Comparison of ENCODE assay signal across 9 mouse cellular contexts in the genomic region with DNA sequence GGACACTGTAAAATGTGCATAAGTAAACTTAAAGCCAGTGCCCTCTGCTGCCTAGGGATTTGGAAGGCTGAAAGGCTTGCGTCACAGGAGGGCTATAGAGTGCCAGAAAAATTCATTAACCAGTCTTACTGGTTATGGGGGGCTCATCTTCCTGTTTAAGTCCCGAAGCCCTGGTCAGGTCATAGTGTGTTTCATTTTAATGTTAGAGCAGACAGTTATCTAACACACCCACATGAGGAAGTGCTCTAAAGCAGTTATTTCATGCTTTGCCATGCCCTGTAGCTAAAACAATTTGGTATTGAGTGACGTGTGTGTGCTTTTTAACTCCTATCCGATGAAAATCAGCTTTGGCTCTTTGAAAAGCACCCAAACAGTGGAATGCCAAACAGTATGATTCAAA. TPM values are rescaled to one million over a fixed set of nuclear protein-coding genes. Genes with fewer than 3 reads are reported as not detected.
DNase-seq lines count a peak whose midpoint lies in the region; ATAC-seq and TF ChIP-seq lines count a peak whose summit lies in the region.
"Had no signal": no experiment of that assay in that cellular context is flagged by ENCODE, and none has a peak within 500 bp of the region (broad histone marks: within the 10 kb centered on the region; RNA-seq: fewer than 3 reads in every experiment).

No protein-coding gene starts in this region.

- no peaks in the 10 kb centered on the region for H3K36me3 ChIP-seq in midbrain, embryonic 11.5 days (ENCODE audit: control insufficient read depth, insufficient read depth, low read length)
- H3K36me3 ChIP-seq in midbrain, embryonic 10.5 days: no peaks in the 10 kb centered on the region
- no peaks in the 10 kb centered on the region for H3K36me3 ChIP-seq in heart, postnatal 0 days (replicated peaks; ENCODE audit: control insufficient read depth, insufficient read depth, low read length)
- H3K36me3 ChIP-seq in midbrain, postnatal 0 days (ENCODE audit: insufficient read depth, low read length): no peaks in the 10 kb centered on the region

- no peaks in the 10 kb centered on the region for H3K9me3 ChIP-seq in midbrain, embryonic 11.5 days (ENCODE audit: control insufficient read depth, low read length)
- H3K9me3 ChIP-seq in midbrain, embryonic 10.5 days (replicated peaks): no peaks in the 10 kb centered on the region
- no peaks in the 10 kb centered on the region for H3K9me3 ChIP-seq in heart, postnatal 0 days (replicated peaks; ENCODE audit: control insufficient read depth, low read length)
- H3K9me3 ChIP-seq in midbrain, postnatal 0 days (ENCODE audit: low read length): no peaks in the 10 kb centered on the region

- H3K27me3 ChIP-seq in midbrain, embryonic 11.5 days (ENCODE audit: control insufficient read depth, insufficient read depth, low read length): no peaks in the 10 kb centered on the region
- no peaks in the 10 kb centered on the region for H3K27me3 ChIP-seq in midbrain, embryonic 10.5 days (ENCODE audit: low read depth, poor library complexity, severe bottlenecking)
- no peaks in the 10 kb centered on the region for H3K27me3 ChIP-seq in heart, postnatal 0 days (ENCODE audit: control insufficient read depth, insufficient read depth, low read length)
- H3K27me3 ChIP-seq in midbrain, postnatal 0 days (ENCODE audit: insufficient read depth, low read length): no peaks in the 10 kb centered on the region
- H3K27me3 ChIP-seq: CH12.LX had no signal

- H3K27ac ChIP-seq in midbrain, embryonic 11.5 days (ENCODE audit: low read depth, low read length): no peak overlapping the region
- no peak overlapping the region for H3K27ac ChIP-seq in midbrain, embryonic 10.5 days (replicated peaks)
- peak overlapping the region; percentile 87 for H3K27ac ChIP-seq in heart, postnatal 0 days (ENCODE audit: low read depth)
- no peak overlapping the region for H3K27ac ChIP-seq in midbrain, postnatal 0 days (ENCODE audit: low read depth, low read length)

- H3K4me1 ChIP-seq in midbrain, embryonic 11.5 days (ENCODE audit: control insufficient read depth, insufficient read depth, low read length): no peaks in the 10 kb centered on the region; the same call in 1 of the 2 replicates
- peaks cover 29% of the 10 kb centered on the region for H3K4me1 ChIP-seq in midbrain, embryonic 10.5 days
- H3K4me1 ChIP-seq in heart, postnatal 0 days (ENCODE audit: control insufficient read depth, insufficient read depth): peaks cover 20% of the 10 kb centered on the region
- no peaks in the 10 kb centered on the region for H3K4me1 ChIP-seq in midbrain, postnatal 0 days (ENCODE audit: insufficient read depth, low read length)

- no peak overlapping the region for H3K4me3 ChIP-seq in midbrain, embryonic 11.5 days (ENCODE audit: low read depth, low read length)
- H3K4me3 ChIP-seq in midbrain, embryonic 10.5 days: no peak overlapping the region
- no peak overlapping the region for H3K4me3 ChIP-seq in heart, postnatal 0 days (ENCODE audit: low read depth, low read length)
- no peak overlapping the region for H3K4me3 ChIP-seq in midbrain, postnatal 0 days (ENCODE audit: low read depth, low read length)

- TF ChIP-seq CTCF in heart, postnatal 0 days (IDR thresholded peaks at IDR 0.05; ENCODE audit: low read depth): no peak
- no peak for TF ChIP-seq CTCF in midbrain, postnatal 0 days (IDR thresholded peaks at IDR 0.05)

- H3K4me2 ChIP-seq in midbrain, embryonic 11.5 days: no peak overlapping the region
- H3K4me2 ChIP-seq in heart, postnatal 0 days (ENCODE audit: low read depth, low read length): peak overlapping the region; percentile 42
- peak overlapping the region; percentile 32 for H3K4me2 ChIP-seq in midbrain, postnatal 0 days (ENCODE audit: low read depth, low read length, poor library complexity, severe bottlenecking)

- WGBS in midbrain, embryonic 11.5 days: 34% methylated on average over 4 of the region's 4 CpGs
- WGBS in midbrain, embryonic 10.5 days: 67% methylated on average over 4 of the region's 4 CpGs
- WGBS in heart, postnatal 0 days: 28% methylated on average over 4 of the region's 4 CpGs
- 13% methylated on average over 4 of the region's 4 CpGs for WGBS in midbrain, postnatal 0 days

- TF ChIP-seq EP300 in heart, postnatal 0 days (IDR thresholded peaks at IDR 0.05; ENCODE audit: low read depth): no peak

- peak; percentile 34 for DNase-seq in adrenal gland, postnatal 10 days
- no peak for DNase-seq in adrenal gland, adult 8-10 months
- DNase-seq in midbrain, embryonic 11.5 days (ENCODE audit: low spot score, missing footprints): peak; percentile 86
- DNase-seq in midbrain, embryonic 10.5 days (ENCODE audit: low spot score): no peak
- DNase-seq in heart, postnatal 0 days (ENCODE audit: low spot score): peak; percentile 15
- DNase-seq in midbrain, postnatal 0 days (ENCODE audit: low spot score): peak; percentile 46
- DNase-seq in embryo, embryonic 10 days (ENCODE audit: low spot score): no peak
- no peak for DNase-seq in layer of hippocampus, postnatal 25 days (ENCODE audit: extremely low spot score in 1 of 2, low spot score in 1 of 2)

- no peak overlapping the region for H3K9ac ChIP-seq in midbrain, embryonic 11.5 days (ENCODE audit: low read length)
- H3K9ac ChIP-seq in heart, postnatal 0 days (replicated peaks; ENCODE audit: low read depth, low read length): peak overlapping the region; percentile 24; the same call in 1 of the 2 replicates
- no peak overlapping the region for H3K9ac ChIP-seq in midbrain, postnatal 0 days (replicated peaks; ENCODE audit: low read length, poor library complexity, severe bottlenecking)

- ATAC-seq in midbrain, embryonic 11.5 days (ENCODE audit: low FRiP score): no peak
- ATAC-seq in heart, postnatal 0 days (ENCODE audit: insufficient read depth, low read depth): no peak
- ATAC-seq in midbrain, postnatal 0 days (ENCODE audit: low FRiP score): no peak

RNA-seq across cellular contexts. Expression of a gene that starts 34.3 kb away (rescaled TPM):
- 100 to 1,000 TPM in 1 of 2 experiments, 10 to 100 TPM in 1; 99.2 to 123 TPM for total RNA-seq in adrenal gland, postnatal 10 days (2021)
- total RNA-seq in adrenal gland, adult 8-10 months (2022): 100 to 1,000 TPM; 154 to 246 (median 184) TPM
- 44.2 and 45.6 TPM in 2 replicates for polyA plus RNA-seq in midbrain, embryonic 11.5 days (2014; fragmentation: Nextera tagmentation; extraction: Ambion mirVana)
- polyA plus RNA-seq in midbrain, embryonic 10.5 days (2016; fragmentation: Nextera tagmentation; extraction: Ambion mirVana): 24.5 and 37.1 TPM in 2 replicates
- 19.8 and 36.2 TPM in 2 replicates for total RNA-seq in heart, postnatal 0 days (2014; rRNA removed; ENCODE audit: low replicate concordance)
- polyA plus RNA-seq in heart, postnatal 0 days (2015; fragmentation: Nextera tagmentation; extraction: Ambion mirVana): 45.8 and 48.7 TPM in 2 replicates
- total RNA-seq in midbrain, postnatal 0 days (2014; rRNA removed): 25.2 and 31.3 TPM in 2 replicates
- polyA plus RNA-seq in midbrain, postnatal 0 days (2015; fragmentation: Nextera tagmentation; extraction: Ambion mirVana): 29.4 and 38.0 TPM in 2 replicates
- total RNA-seq in layer of hippocampus, postnatal 25 days (2021): 100 to 1,000 TPM; 251 to 334 TPM

Comparison
In these comparisons a context has a peak if more than half of its experiments do, and no peak if none do; other contexts are left out.
1. DNase-seq: peak in adrenal gland, postnatal 10 days (single experiment), midbrain, embryonic 11.5 days (single experiment), heart, postnatal 0 days (single experiment) and midbrain, postnatal 0 days (single experiment); none in adrenal gland, adult 8-10 months (single experiment), midbrain, embryonic 10.5 days (single experiment), embryo, embryonic 10 days (single experiment) and layer of hippocampus, postnatal 25 days (0 of 2).